Mouse (Mus musculus): ENCODE measurements around the gene Psmf1. TPM values are rescaled to one million over a fixed set of nuclear protein-coding genes. Genes with fewer than 3 reads are reported as not detected.

Gene Psmf1
- polyA plus RNA-seq, 1 experiment from 2014 or later = 49.9 TPM

DNA sequence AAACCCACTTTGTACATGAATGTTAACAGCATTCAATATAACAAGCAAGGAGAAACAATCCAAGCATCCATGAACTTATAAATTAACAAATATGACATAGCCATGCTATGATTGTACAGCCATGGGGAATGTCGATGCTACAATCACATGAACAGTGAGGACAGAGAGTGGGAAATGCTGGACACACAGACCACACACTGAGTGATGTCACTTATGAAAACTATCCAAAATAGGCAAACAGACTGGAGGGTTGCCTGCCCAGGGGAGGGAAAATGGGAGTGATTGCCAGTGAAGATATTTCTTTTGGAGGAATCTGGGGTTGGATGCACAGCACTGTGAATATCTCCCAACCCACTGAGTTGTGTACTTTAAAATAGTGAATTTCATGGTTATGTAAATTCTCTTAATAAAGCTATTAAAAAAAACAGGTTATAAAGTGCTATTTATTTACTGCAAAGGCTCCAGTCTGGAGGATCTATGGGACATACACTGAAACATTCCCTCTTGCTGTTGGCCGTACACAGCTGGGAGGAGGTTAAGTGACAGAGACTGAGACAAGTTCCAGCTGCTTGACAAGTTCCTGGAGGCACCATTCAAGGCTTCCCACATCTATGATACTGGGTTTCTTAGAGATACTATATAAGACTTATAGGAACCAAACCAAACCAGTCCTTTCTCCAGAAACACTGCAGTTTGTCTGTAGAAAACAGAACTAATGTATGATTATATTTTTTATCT lies 27.5 kb downstream of the Psmf1 start:
- WGBS = 94% methylated on average over 2 of the region's 2 CpGs
- peaks cover 65% of the 10 kb centered on the region for H3K36me3 ChIP-seq (ENCODE audit: poor library complexity, severe bottlenecking)

GRCm38 (mm10) chr2:151715526-151715925 lies 28.5 kb downstream of the Psmf1 start:
- Histone ChIP-seq H3K4me2 (no peak overlapping the region), H3K27me3 (no peaks in the 10 kb centered on the region), H3K36me3 (ENCODE audit: poor library complexity, severe bottlenecking) (peaks cover 61% of the 10 kb centered on the region), H3K4me3 (no peak overlapping the region), H3K27ac (no peak overlapping the region), H3K9me3 (replicated peaks) (no peaks in the 10 kb centered on the region), H3K9ac (no peak overlapping the region), H3K4me1 (no peaks in the 10 kb centered on the region)
- ATAC-seq = no peak
- 94% methylated on average over 4 of the region's 4 CpGs for WGBS

More for the DNA sequence above, 27.5 kb downstream of the Psmf1 start:
- Histone ChIP-seq H3K4me1 (no peaks in the 10 kb centered on the region), H3K9me3 (replicated peaks) (no peaks in the 10 kb centered on the region), H3K27ac (no peak overlapping the region), H3K4me3 (no peak overlapping the region), H3K9ac (no peak overlapping the region), H3K4me2 (no peak overlapping the region), H3K27me3 (no peaks in the 10 kb centered on the region)
- ATAC-seq = no peak

DNA sequence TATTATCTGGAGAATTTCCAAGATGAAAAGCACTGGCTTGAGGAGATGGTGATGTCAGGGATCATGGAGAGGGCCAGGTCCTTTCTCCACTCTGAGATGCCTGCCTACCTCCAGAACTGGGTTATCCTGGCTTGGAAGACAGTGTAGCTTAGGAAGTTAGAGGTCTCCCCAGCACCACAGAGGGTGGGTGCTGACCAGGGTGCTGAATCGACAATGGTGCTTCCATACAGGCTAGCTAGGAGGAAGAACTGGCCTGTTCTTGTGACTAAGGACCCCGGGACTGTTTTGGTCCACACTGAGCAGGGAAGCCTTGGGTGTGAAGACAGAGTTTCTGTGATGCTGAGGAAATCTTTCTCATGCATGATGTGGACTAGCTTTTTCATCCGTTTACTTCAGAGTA lies 31.3 kb downstream of the Psmf1 start:
- peaks cover 45% of the 10 kb centered on the region for H3K36me3 ChIP-seq (ENCODE audit: poor library complexity, severe bottlenecking)
- no peak overlapping the region for H3K9ac ChIP-seq
- no peaks in the 10 kb centered on the region for H3K4me1 ChIP-seq
- no peak overlapping the region for H3K4me2 ChIP-seq
- no peak overlapping the region for H3K4me3 ChIP-seq
- H3K9me3 ChIP-seq (replicated peaks) = no peaks in the 10 kb centered on the region
- no peaks in the 10 kb centered on the region for H3K27me3 ChIP-seq
- ATAC-seq = no peak
- H3K27ac ChIP-seq = no peak overlapping the region
- WGBS = 37% methylated on average over 3 of the region's 3 CpGs

GRCm38 (mm10) chr2:151702851-151703190 lies 41.2 kb downstream of the Psmf1 start:
- Histone ChIP-seq H3K9me3 (replicated peaks) (no peaks in the 10 kb centered on the region), H3K4me2 (peak overlapping the region; percentile 94), H3K36me3 (ENCODE audit: poor library complexity, severe bottlenecking) (peaks cover 20% of the 10 kb centered on the region; the same call in 1 of the 2 replicates), H3K27ac (peak overlapping the region; percentile 44), H3K27me3 (peaks cover 6% of the 10 kb centered on the region; the same call in 1 of the 2 replicates), H3K4me3 (peak overlapping the region; percentile 80), H3K9ac (peak overlapping the region; percentile 92), H3K4me1 (peaks cover 20% of the 10 kb centered on the region)
- ATAC-seq = peak; percentile 61; the same call in 1 of the 2 replicates
- WGBS = under 1% methylated on average over 17 of the region's 17 CpGs

DNA sequence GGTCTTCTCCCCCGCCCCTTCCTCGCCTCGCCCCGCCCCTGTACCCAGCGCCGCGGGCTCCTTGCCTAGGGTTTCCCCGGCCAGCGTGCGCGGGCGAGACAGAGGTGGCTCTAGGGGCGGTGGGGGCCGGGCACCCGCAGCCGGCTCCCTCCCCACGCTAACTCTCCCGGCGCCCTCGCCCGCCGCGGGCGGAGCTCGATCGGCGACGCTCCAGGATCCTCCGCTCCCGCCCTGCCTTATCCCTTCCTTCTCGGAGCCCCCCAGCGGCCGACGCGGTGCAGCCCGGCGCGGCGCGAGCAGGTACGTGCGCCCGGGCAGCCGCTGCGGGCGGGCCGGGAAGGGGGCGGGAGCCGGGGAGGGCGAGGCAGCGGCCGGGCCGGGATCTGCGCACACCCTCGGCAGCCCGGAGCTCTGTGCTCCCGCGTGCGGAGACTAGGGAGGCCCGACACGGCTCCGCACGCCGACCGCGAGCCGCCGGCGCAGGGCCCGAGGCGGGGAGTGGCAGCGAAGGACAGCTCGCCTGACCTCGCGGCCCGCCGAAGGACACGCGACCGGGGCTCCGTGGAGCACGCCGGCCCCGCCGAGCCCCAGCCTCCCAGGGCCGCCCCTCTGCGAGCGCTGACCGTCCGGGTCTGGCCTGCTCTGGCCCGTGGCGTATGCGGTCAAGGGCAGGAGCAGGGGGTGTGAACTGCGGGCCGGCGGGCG lies 41.7 kb downstream of the Psmf1 start:
- ATAC-seq = peak; percentile 88
- peak overlapping the region; percentile 80 for H3K4me3 ChIP-seq
- H3K9ac ChIP-seq = peak overlapping the region; percentile 92
- H3K27me3 ChIP-seq = peaks cover 6% of the 10 kb centered on the region; the same call in 1 of the 2 replicates
- peak overlapping the region; percentile 44 for H3K27ac ChIP-seq
- under 1% methylated on average over 65 of the region's 97 CpGs for WGBS
- H3K4me1 ChIP-seq = peaks cover 20% of the 10 kb centered on the region
- no peaks in the 10 kb centered on the region for H3K9me3 ChIP-seq (replicated peaks)
- H3K4me2 ChIP-seq = peak overlapping the region; percentile 94
- H3K36me3 ChIP-seq (ENCODE audit: poor library complexity, severe bottlenecking) = peaks cover 14% of the 10 kb centered on the region; the same call in 1 of the 2 replicates

- Histone ChIP-seq H3K9ac (peak within 1 kb of the TSS; percentile 92), H3K4me2 (peak within 1 kb of the TSS; percentile 94), H3K27ac (peak within 1 kb of the TSS; percentile 44), H3K36me3 (ENCODE audit: poor library complexity, severe bottlenecking) (peaks cover 6% of the 10 kb centered on the region; the same call in 1 of the 2 replicates), H3K4me1 (peaks cover 20% of the 10 kb centered on the region), H3K9me3 (replicated peaks) (no peaks in the 10 kb centered on the region), H3K4me3 (peak within 1 kb of the TSS; percentile 80), H3K27me3 (peaks cover 6% of the 10 kb centered on the region; the same call in 1 of the 2 replicates)
- no peak; the same call in 1 of the 2 replicates for ATAC-seq
- WGBS = 4% methylated on average over 23 of the region's 25 CpGs
Measured at GRCm38 (mm10) chr2:151701231-151702145, 42.5 kb downstream of the Psmf1 start, which contains the start of gene Tmem74b. Tmem74b (plus strand) TSS chr2:151702008.

GRCm38 (mm10) chr2:151682976-151683375 lies 61.0 kb downstream of the Psmf1 start:
- Histone ChIP-seq H3K27ac (no peak overlapping the region), H3K27me3 (no peaks in the 10 kb centered on the region), H3K36me3 (ENCODE audit: poor library complexity, severe bottlenecking) (no peaks in the 10 kb centered on the region), H3K9me3 (replicated peaks) (no peaks in the 10 kb centered on the region), H3K4me2 (no peak overlapping the region), H3K4me3 (no peak overlapping the region), H3K9ac (no peak overlapping the region), H3K4me1 (no peaks in the 10 kb centered on the region)
- ATAC-seq = no peak
- WGBS = 86% methylated on average over 4 of the region's 4 CpGs

- WGBS = 53% methylated on average over 3 of the region's 3 CpGs
Measured at GRCm38 (mm10) chr2:151682357-151682756, 61.6 kb downstream of the Psmf1 start.

DNA sequence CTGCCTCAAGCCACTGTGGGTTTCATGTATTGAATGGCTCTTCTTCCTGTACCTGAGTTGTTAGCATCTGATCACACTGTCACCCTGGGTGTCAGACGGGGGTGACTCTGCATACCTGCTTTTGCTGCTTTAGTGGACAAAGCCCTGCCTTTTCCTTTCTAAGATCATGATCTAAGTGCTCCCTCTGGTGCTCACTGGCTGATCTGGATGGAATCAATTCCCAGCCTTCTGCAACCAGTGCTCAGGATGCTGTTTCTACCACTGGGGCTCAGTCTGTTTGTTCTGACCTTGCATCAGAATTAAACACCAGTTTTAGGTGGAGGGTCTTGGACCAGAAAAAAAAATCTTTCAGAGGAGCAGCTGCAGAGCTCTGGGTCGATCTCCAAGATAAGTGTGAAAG lies 67.8 kb downstream of the Psmf1 start:
- ATAC-seq = no peak
- WGBS = 64% methylated on average over 2 of the region's 2 CpGs
- no peak overlapping the region for H3K27ac ChIP-seq

More at GRCm38 (mm10) chr2:151682357-151682756, 61.6 kb downstream of the Psmf1 start:
- no peaks in the 10 kb centered on the region for H3K9me3 ChIP-seq (replicated peaks)
- no peak overlapping the region for H3K4me2 ChIP-seq
- H3K36me3 ChIP-seq (ENCODE audit: poor library complexity, severe bottlenecking) = no peaks in the 10 kb centered on the region
- peak; percentile 73; the same call in 1 of the 2 replicates for ATAC-seq
- H3K27ac ChIP-seq = no peak overlapping the region
- no peaks in the 10 kb centered on the region for H3K4me1 ChIP-seq
- no peak overlapping the region for H3K4me3 ChIP-seq
- H3K27me3 ChIP-seq = no peaks in the 10 kb centered on the region
- no peak overlapping the region for H3K9ac ChIP-seq

DNA sequence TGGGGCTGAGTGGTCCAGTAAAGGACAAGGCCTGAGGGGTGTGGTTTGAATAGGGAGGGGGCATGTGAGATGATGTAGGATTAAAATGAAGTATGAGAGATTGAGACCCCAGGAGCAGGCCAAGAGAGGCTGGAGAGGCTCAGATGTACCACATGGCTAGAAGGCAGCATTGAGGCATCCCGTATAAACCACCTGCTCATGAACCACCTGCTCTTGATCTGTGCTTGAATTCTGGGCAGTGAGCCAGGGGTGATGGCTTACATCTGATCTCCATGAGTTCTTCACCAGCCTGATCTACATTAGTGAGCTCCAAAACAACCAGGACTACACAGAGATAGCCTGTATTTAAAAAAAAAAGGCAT lies 73.0 kb downstream of the Psmf1 start:
- no peak overlapping the region for H3K27ac ChIP-seq
- WGBS = 56% methylated on average over 1 of the region's 1 CpGs
- peak; percentile 36; the same call in 1 of the 2 replicates for ATAC-seq

More for the DNA sequence above, 67.8 kb downstream of the Psmf1 start:
- Histone ChIP-seq H3K4me2 (no peak overlapping the region), H3K4me3 (no peak overlapping the region), H3K9ac (no peak overlapping the region), H3K9me3 (replicated peaks) (no peaks in the 10 kb centered on the region), H3K36me3 (ENCODE audit: poor library complexity, severe bottlenecking) (no peaks in the 10 kb centered on the region), H3K4me1 (no peaks in the 10 kb centered on the region), H3K27me3 (no peaks in the 10 kb centered on the region)

More for the DNA sequence above, 73.0 kb downstream of the Psmf1 start:
- no peak overlapping the region for H3K4me3 ChIP-seq
- no peaks in the 10 kb centered on the region for H3K4me1 ChIP-seq
- H3K36me3 ChIP-seq (ENCODE audit: poor library complexity, severe bottlenecking) = no peaks in the 10 kb centered on the region
- no peak overlapping the region for H3K4me2 ChIP-seq
- no peak overlapping the region for H3K9ac ChIP-seq
- H3K27me3 ChIP-seq = peaks cover 4% of the 10 kb centered on the region; the same call in 1 of the 2 replicates
- H3K9me3 ChIP-seq (replicated peaks) = no peaks in the 10 kb centered on the region

Data from forebrain, embryonic 13.5 days (tissue).